Mouse (Mus musculus): Measurements from ENCODE around the gene Abhd6. TPM values are rescaled to one million over a fixed set of nuclear protein-coding genes. Genes with fewer than 3 reads are reported as not detected.
A peak's percentile ranks its signal among the peaks of the same experiment; 100 is the strongest.

Gene Abhd6
- total RNA-seq, 2 experiments from 2014 or later = 8.0 TPM

DNA sequence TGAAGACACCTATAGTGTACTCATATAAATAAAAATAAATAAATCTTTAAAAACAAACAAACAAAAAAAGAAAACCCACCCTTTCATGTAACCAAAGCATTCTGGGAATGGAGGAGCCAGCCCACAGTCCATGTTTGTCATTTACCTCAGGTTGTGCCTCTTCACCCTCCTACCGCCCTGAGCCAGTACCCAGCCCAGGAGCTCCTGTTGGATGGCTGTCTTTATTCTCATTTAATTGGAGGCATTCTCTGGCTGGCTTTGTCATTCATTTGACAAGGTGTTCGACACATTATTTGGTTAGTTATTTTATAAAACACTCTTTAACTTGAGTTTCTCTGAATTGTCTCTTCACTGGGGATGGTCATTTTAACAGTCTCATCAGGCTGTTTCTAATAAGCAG, 49.2 kb downstream of the Abhd6 start:
- no peak for DNase-seq
- intact Hi-C loops (cut with DNase I) = no loop called here

DNA sequence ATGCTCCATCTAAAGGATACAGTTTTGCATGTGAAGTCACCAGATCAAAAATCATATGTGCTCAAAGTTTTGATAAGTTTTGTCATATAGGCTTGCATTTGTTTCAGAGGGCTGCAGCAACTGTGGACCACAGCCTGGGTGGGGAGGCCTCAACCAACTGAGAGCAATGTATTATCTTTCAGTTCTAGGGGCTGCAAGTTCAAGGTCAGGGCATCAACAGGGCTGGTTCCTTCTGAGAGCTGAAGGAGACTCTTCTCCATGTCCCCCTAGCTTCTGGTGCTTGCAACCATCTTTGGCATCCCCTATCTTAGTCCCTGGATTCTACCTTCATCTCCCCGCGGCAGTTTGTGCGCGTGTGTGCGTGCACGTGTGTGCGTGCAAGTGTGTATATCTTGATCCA, 50.0 kb downstream of the Abhd6 start:
- DNase-seq = no peak
- intact Hi-C loops (cut with DNase I) = no loop called here

DNA sequence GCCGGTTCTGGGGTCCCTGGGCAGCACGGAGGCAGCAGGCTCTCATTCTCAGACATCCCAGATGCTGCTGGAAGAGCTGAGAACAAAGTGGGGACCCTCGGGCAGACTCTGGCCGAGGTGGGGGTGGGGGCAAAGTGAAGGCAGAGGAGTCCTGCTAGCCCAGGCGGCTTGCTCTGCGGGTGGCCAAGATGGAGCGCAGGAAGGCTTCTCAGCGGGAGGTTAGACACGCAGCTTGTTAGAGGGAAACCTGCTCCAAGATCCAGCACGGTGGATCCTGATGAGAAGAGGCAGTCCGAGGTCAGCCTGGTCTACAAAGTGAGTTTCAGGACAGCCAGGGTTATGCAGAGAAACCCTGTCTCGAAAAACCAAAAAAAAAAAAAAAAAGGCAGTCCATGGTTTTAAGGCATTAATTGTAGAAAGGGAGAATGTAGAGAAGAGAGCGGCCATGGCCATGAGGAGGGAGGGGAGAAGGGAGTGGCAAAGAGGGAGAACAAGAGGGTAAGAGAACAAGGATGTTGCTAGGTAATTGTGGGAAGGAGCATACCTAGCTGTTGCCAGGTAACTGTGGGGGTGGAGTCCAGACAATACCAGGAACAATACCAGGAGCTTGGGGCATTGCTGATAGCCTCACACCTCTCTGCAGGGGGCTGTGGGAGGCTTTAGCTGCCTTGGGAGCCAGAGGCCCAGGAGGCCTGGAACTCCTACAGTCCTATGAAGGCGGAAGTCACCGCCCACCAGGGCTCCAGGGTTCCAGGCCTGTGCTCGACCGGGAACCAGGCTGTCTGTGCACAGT, 51.8 kb downstream of the Abhd6 start:
- intact Hi-C loops (cut with DNase I) = no loop called here
- DNase-seq = no peak

DNA sequence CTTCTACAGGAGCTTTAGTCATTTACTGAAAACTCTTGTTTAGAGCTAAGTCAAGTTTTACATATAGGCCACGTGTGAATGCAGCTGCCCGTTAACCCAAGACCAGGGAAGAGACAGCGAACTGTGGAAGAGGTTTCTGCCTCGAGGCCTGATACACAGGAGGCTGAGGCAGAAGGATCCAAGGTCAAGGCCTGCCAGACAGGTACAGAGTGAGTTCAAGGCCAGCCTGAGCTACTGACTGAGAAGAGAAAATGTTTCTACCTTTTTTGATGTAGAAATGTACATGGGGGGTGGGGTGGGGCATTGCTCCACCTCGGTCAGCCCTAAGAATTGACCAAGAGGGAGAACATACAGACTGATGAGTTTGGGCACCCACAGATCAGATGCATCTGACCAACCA, 53.4 kb downstream of the Abhd6 start:
- no peak for DNase-seq
- intact Hi-C loops (cut with DNase I) = no loop called here

DNA sequence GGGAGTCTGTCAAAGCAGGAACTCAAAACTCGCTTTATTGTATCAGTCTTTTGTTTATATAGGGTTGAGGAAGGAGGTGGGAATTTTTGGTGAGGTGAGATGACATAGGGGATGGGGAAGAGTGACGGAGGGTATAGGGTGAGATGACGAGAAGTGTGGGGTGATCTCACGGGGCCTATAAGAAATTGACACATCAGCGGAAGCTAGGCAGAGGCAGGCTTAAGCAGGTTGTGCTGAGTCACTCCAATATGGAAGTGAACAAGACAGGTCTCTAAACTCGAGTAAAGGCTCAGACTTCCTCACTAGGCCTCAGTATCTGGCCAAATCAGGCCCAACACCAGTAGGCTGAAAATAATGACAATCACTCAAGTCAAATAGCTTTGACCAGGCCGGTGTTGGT, 57.2 kb downstream of the Abhd6 start:
- no peak for DNase-seq
- intact Hi-C loops (cut with DNase I) = no loop called here

DNA sequence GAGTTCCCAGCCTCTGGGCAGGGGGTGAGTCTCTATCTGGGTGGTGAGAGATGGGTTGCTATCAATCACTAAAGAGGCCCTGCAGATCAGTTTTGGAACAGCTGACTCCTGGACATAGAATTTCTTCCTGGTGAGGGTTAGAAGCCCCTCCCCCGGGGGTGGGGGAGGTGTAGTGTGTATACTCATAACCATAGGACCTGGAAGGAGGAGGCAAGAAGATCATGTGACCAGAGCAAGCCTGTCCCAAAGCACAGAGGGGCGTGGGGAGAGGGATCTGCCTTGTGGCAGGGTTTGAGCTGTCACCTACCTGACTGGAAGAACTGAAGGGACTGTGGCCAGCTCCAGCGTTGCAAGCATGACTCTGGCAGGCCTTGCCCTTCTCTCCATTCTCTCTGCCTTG, 59.4 kb downstream of the Abhd6 start:
- intact Hi-C loops (cut with DNase I) = no loop called here
- DNase-seq = no peak

DNA sequence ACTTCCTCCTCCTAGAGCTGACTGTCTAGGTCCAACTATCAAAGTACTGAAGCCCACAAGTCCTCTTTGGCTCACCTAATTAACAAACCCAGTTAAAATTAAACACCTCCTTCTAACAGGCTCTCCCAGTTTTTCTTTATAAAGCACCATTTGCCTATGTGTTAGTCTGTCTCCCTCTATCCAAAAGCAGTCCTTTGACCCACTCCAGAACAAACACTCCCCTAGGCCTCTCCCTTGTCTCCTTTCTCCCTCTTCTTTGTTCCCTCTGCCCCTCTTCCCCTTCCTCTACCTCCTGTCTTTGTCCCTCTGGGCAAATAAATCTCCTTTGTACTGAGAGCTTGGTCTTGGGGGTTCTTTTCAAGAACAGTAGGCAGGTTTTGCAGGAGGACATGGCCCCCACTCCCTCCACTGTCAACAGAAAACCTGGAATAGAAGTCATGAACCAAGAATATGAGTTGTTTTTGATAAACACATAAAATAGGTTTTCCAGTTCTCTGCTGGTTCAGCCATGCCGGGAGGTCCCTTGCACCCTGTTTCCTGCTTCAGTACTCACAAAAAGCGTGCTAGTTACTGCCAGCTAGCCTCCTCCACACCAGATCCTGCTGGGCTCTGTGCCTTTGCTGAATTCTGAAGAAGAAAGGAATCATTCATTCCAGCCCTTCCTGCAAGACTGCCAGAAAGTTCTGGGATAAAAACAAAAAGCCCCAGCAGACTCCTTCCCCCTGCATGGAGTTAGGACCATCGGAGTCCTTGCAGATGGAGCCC, 60.0 kb downstream of the Abhd6 start:
- intact Hi-C loops (cut with DNase I) = no loop called here
- peak; percentile 25 to 44 for DNase-seq

DNA sequence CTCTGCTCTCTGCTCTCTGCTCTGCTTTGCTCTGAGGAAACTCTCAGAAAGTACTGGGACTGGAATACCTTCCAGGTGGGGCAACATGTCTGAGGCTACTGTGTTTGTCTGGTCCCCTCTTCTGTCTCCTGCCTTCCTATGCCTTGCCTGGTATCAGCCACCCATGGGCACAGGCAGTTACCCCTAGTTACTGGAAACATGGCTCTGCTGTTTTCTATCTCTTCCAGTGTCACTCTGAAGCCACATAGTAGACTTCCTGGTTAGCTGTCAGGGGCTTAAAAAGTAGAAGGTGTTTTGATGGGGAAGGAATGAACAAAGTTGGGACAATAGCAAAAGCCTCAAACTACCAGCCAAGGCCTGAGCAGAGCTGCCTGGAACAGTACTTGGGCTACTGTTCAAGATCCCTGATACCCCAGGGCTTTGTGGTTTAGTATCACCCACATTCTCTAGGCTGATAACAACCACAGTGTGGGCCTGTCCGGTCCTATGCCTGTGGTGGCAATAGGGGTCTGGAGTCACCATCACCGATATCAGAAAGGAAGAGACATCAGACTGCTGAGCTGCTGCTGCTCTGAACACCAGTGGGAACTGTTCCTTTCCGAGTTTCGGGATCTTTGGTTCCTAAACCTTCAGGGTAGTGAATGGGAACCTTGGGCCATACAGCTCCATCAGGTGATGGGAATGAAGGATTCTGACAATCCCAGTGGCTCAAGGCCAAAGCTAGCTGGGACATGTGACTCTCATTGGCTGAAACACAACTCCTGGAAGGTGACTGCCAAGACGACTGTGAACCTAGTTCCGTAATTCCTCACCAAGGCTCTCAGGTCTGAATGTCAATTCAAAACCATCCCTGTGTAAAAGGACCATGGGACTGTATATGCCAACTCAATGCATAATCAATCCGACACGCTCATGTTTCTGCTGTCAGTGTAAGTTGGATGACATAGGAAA, 61.4 kb downstream of the Abhd6 start:
- intact Hi-C loops (cut with DNase I) = no loop called here
- no peak for DNase-seq

DNA sequence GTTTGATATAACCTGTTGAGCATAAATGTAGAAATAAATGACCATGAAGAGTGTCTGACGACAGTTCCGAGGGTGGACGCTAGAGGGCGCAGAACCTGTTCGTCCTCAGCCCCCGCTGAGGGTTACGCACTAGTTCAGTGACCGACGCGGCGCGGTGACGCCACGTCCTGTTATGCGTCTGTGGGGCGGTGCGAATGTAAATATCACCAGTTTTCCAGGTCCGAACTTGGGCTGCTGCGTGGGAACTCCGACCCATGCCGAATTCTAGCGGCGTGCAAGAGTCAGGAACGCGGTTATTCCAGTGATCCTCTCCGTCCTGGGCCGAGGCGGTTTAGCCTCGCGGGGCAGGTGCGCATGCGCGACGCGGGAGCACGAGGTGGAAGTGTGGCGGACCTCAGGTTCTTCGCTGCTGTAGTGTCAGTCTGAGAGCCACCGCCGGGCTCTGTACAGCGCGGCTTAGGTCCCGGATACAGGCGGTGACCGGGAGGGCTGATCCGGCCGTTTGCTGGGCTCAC, 77.5 kb downstream of the Abhd6 start, which contains the start of gene Rpp14:
Gene Rpp14, plus strand, starts transcription at position 203 of the 515 bp plus-strand sequence.
- intact Hi-C loops (cut with DNase I) = no loop called here
- peak; percentile 95 to 97 for DNase-seq

DNA sequence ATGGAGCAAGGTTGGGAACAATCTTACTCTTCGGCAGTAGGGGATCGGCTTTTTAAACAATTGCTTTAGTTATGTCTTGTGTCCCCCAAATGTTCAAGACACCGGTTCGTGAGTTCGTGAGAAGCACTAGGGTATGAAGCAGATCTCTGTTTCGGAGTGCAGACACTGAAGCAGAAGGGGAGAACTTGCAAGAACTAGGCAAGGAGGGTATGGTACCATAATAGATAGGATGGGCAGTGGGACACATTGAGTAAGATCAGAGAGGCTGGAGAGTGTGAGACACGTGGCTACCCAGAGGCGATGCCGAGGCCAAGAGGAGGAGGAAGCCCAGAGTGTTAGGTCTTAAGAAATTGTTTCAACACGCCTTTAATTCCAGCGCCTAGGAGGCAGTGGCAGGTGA, 78.0 kb downstream of the Abhd6 start:
- intact Hi-C loops (cut with DNase I) = no loop called here
- peak; percentile 21 to 48 for DNase-seq

DNA sequence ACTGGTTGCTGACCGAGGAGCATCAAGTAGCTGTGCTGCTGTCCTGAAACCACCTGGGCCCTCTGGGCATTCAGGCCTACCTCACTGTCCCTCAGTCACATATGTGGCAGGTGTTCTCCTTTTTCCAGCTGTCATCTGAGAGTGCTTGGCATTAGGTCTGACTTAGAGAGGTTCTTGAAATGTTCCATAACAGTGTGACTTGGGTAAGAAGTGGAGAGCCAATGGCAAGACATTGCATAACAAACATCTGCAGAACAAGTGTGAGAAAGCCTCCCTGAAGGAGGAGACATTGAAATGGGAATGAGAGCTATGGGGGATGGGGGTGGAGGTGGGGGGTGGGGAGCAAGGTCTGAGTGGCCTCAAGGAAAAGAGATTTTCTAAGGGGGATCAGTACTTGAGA, 80.2 kb downstream of the Abhd6 start:
- intact Hi-C loops (cut with DNase I) = no loop called here

DNA sequence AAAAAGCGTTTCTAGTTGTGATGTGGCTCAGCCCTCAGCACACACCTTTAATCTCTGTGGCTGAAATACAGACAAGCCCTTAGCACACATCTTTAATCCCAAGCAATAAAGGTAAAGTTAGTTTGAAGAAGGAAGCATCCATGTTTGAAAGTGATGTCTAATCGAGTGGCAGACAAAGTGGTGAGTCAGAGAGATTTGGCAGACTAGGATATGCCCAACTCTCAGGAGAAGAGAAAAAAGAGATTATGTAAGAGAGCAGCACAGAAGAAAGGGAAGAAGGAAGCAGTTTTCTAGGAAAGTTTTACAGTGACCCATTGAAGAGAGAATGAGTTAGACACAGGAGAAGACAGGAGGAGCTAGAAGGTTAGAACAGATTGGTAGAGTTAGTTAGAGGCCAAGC, 86.3 kb downstream of the Abhd6 start:
- intact Hi-C loops (cut with DNase I) = no loop called here

More for the DNA sequence above, 80.2 kb downstream of the Abhd6 start:
- DNase-seq = no peak

DNA sequence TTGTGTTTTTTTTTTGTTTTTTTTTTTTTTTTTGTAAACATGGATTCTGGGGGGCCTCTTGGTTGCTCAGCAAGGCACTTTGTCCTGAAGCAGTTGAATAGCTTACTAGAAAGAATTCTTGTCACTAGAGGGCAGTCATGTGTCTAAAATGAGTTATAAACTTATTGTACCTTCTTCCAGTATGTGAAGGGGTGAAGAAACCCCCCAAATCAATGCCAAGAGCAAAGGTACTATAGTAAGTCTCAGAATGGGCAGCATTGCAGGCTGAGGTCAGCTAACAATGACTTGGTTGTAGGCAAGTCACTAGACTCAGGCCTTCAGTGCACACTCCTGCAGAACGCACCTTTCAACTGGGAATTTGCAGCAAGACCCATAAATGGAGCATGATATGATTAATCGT, 89.9 kb downstream of the Abhd6 start:
- intact Hi-C loops (cut with DNase I) = loop anchor here (1.0 to 5.0 kb wide), 2 partner anchors 65 to 165 kb away; partner anchors contain the start of gene Acox2
- peak in 1 of 2 experiments; percentile 34 for DNase-seq

More for the DNA sequence above, 86.3 kb downstream of the Abhd6 start:
- no peak for DNase-seq

DNA sequence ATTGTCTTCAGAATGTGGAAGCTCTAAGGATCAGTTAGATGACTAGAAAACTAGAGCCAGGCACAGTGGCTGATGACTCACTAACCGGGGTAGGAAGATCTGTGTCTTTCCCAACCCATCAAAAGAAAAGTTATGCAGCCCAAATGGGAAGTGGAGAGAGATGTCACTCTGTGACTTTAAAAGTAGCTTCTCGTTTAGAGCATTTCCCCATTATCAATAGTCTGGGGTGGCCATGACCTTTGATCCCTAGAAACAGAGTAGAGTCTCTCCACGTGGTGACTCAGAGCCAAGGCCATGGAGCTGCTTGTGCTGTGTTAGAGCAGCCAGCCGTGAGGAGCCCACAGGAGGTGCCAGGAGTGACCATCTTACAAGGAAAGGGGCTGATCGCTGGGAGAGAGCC, 90.7 kb downstream of the Abhd6 start:
- intact Hi-C loops (cut with DNase I) = loop anchor here (5.0 kb wide), 1 partner anchor 164 kb away; the partner anchor contains the start of gene Acox2
- DNase-seq = no peak

DNA sequence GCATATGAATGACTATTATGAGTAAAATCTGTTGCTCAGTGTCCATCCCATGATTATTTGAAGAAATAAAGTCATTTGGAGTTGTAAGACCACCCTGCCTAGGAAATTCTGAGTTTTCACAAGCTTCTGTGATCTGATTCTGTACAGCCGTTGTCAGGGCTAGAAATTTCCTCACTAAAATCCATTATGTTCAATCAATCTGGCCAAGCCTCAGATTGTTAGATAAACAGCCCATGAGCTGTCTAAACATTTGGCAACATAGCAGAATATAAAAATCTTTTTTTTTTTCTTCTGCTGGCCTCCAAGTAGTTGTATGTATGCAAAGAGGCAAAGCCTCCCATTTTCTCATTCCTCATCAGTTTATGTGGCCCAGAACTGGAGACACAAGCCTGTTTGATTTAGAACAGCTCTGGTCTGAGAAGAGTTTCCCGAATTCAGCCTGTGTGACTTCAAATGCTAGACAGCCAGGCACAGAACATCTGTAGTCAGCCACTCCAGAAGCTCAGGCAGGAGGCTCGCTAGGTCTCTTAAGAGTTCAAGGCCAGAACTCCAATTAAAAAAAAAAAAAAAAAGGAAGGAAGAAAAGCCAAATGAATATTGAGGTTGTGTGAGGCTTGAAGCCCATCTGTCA, 92.3 kb downstream of the Abhd6 start:
- intact Hi-C loops (cut with DNase I) = loop anchor here (5.0 kb wide), 2 partner anchors 122 to 162 kb away; partner anchors contain the start of gene Acox2
- DNase-seq = peak in 1 of 2 experiments; percentile 27

DNA sequence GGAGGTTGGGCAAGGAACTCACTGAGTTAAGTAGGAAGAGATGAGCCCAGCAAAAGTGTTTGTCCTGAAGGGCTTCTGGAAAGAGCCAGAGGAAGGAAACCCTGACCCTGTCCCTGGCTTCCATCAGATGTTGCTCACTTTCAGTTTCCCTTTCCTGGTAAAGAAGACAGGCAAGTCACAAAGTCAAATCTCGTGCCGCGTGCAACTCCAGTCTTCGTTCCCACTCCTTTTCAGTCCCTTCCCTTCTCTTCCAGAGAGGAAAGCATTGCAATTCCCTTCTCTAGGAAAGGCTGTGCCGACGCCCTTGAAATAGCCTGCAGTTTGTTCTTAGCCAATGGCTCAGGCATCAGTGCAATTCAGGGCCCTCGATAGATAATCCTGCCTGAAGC, 92.9 kb downstream of the Abhd6 start:
- DNase-seq = peak; percentile 41 to 48
- intact Hi-C loops (cut with DNase I) = loop anchor here (5.0 kb wide), 1 partner anchor 122 kb away; no protein-coding TSS in a partner anchor

DNA sequence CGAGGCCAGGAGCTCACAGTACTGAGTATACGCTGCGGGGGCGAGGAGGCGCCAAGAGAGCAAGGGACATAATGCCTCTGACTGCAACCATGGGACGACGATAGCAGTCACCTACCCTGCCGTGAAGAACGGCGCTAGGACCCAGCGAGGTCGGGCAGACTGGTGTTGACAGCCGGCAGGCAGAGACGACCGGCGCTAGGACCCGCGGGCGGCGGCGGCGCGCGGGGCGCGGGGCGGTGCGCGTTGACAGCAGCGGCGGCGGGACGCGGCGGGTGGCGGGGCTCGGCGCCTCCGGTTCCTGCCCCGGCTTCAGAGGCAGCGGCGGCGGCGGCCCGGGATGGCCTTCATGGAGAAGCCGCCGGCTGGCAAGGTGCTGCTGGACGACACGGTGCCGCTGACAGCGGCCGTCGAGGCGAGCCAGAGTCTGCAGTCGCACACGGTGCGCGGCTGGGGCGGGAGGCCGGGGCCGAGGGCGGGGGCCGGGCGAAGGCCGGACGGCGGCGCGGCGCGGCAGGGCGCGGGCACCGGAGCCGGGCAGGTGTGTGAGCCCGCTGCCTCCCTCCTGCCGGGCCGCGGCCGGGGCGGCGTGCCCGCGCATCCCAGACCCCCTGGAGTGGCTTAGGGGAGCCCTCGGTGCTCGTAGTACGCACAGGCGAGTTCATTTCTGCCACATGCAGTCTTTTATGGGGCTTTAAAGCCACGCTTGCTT, 95.4 kb downstream of the Abhd6 start, which contains the start of gene Pxk:
Gene Pxk, plus strand, starts transcription at position 234 of the 709 bp plus-strand sequence.
- intact Hi-C loops (cut with DNase I) = loop anchor here (5.0 kb wide), 1 partner anchor 119 kb away; no protein-coding TSS in a partner anchor
- peak; percentile 96 for DNase-seq

DNA sequence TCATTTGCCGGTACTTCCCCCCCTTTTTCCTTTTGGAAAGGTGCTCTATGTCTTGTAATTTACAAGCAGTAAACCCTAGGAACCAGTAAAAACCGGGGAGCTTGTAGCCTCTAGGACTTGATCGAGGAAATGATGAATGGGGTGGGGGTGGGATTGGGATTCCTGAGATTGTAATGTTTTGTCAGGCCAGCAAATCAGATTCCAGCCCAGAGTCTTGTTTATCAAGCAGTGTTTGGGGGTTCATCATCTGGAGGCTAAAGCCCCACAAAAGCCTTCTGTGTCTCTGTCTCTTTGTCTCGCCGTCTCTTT, 95.9 kb downstream of the Abhd6 start:
- intact Hi-C loops (cut with DNase I) = loop anchor here (5.0 kb wide), 1 partner anchor 119 kb away; no protein-coding TSS in a partner anchor

DNA sequence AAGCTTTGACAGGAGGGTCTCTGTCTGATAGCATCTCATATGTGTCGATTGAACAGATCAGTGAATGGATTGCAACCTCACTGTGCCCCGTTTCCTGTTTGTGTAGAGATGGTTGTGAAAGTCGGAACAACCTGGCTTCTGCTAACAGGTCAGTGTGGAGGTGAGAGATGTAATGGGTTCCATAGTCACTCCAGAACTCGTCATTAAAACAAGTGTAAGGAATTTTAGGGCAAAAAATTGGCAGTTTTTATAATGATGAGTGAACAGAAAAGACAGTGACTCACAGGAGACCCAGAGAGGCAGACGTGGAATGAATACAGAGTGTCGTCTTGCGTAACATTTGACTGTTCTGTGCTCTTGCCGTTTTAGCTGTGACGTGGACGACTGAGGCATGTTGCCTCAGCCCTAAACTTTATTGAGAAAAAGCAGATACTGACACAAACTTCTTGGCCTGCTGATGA, 96.9 kb downstream of the Abhd6 start:
- intact Hi-C loops (cut with DNase I) = loop anchor here (5.0 kb wide), 1 partner anchor 118 kb away; no protein-coding TSS in a partner anchor
- no peak for DNase-seq

More for the DNA sequence above, 95.9 kb downstream of the Abhd6 start:
- DNase-seq = no peak

Data from heart, postnatal 10 days (tissue).